Mouse (Mus musculus) C2C12 (cell line): ENCODE data around the gene Sertad3.

ENCODE experiments used
- CEBPB ChIP-seq: IDR thresholded peaks from one replicate; pipeline ENCODE4 v1.6.1; 2011; ENCODE audit warnings: low read depth, mild to moderate bottlenecking, control low read depth, moderate library complexity
- CTCF ChIP-seq: IDR thresholded peaks from one replicate; pipeline ENCODE4 v1.5.1; 2011; ENCODE audit not compliant: control insufficient read depth, insufficient read depth, insufficient read length
- FOSL1 ChIP-seq: IDR thresholded peaks from one replicate; pipeline ENCODE4 v1.8.0; 2011; ENCODE audit warnings: mild to moderate bottlenecking, low read length; ENCODE audit not compliant: poor library complexity, insufficient read depth, severe bottlenecking
- MAX ChIP-seq: IDR thresholded peaks from one replicate; pipeline ENCODE4 v1.6.1; 2011; ENCODE audit warnings: mild to moderate bottlenecking, control low read depth
- MYOD1 ChIP-seq: IDR thresholded peaks from one replicate; pipeline ENCODE4 v1.6.1; 2011; ENCODE audit warnings: low read depth; ENCODE audit not compliant: control insufficient read depth, insufficient read length
- MYOG ChIP-seq: IDR thresholded peaks from one replicate; pipeline ENCODE4 v1.6.1; 2011; ENCODE audit not compliant: control insufficient read depth, insufficient read length; ENCODE audit errors: extremely low read depth
- USF1 ChIP-seq: IDR thresholded peaks from one replicate; pipeline ENCODE4 v1.6.1; 2011; ENCODE audit warnings: low read depth, mild to moderate bottlenecking, control low read depth, moderate library complexity

- TF ChIP-seq USF1: no peak
- no peak for TF ChIP-seq CTCF
- no peak for TF ChIP-seq MYOD1
- TF ChIP-seq CEBPB: no peak
- no peak for TF ChIP-seq MAX
- TF ChIP-seq MYOG: no peak
- TF ChIP-seq FOSL1: no peak
Observed at GRCm38 (mm10) chr7:27491856-27492255, 18.3 kb downstream of the Sertad3 start.
